Mouse (Mus musculus): ENCODE measurements around the gene Kcnq1. TPM values are rescaled to one million over a fixed set of nuclear protein-coding genes. Genes with fewer than 3 reads are reported as not detected.

Gene Kcnq1
- polyA plus RNA-seq, 1 experiment from 2014 or later, result 1.8 TPM

DNA sequence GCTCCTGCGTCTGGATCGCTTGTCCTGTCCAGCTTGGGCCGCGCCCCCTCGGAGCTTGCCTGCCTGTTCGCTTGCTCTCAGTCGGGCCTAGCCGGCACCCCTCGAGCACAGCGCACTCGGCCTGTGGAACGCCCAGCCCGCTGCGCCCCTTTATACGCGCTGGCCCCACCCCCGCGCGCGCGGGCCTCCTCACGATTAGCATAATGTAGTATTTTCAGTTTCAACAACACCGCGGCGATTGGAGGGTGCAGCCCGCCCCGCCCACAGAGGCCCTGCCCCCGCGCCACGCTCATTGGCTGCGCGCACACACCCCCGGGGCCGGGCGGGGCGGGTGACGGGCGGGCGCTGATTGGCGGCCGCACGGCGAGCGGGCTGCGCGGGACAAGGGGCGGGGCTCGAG lies 354.7 kb downstream of the Kcnq1 start, which contains the start of gene Cdkn1c:
Gene Cdkn1c (minus strand): TSS at position 177 of the 400 bp plus-strand sequence.
- WGBS, result 22% methylated on average over 46 of the region's 48 CpGs
- H3K27me3 ChIP-seq (replicated peaks), result no peaks in the 10 kb centered on the region
- peak within 1 kb of the TSS; percentile 52 for H3K4me2 ChIP-seq
- H3K27ac ChIP-seq, result peak within 1 kb of the TSS; percentile 64
- peak within 1 kb of the TSS; percentile 47 for H3K9ac ChIP-seq
- ATAC-seq (replicated peaks), result peak; percentile 84
- H3K9me3 ChIP-seq, result 0 out of 2 replicates have a peak, but pooled peaks cover 2% of the 10 kb centered on the region
- peaks cover 9% of the 10 kb centered on the region; the same call in 1 of the 2 replicates for H3K4me1 ChIP-seq
- peak within 1 kb of the TSS; percentile 51 for H3K4me3 ChIP-seq
- H3K36me3 ChIP-seq (replicated peaks), result no peaks in the 10 kb centered on the region

DNA sequence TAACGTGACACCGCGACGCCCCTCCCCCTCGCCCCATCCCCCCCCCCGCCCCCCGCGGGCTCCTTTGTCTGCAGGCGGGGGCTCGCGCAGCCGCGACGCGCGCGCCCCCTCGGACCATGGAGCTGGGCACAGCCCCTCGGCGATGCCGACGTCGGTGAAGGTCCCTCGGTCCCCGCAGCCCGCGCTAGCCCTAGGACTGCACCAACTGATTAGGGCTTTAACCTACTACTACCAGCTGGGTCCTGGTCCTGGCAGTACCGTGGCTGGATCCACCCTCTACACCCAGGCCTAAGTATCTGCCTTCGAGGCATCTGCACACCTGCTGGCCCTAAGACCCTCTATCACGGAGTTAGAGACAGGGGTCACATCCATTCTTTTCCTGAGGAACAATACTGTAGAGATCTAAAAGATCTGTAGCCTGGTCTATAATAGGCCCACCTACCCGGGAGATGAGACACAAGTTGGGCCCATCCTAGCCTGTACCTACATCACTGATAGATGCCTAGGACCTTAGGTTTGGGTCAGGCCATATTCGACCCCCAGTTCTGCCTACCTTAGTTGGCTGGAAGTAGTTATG lies 355.2 kb downstream of the Kcnq1 start:
- Histone ChIP-seq H3K4me2 (peak overlapping the region; percentile 52), H3K9ac (0 out of 2 replicates have a peak overlapping the region, but pooled peaks have one; percentile 14), H3K36me3 (replicated peaks) (no peaks in the 10 kb centered on the region), H3K4me1 (peaks cover 9% of the 10 kb centered on the region; the same call in 1 of the 2 replicates), H3K9me3 (0 out of 2 replicates have a peak, but pooled peaks cover 2% of the 10 kb centered on the region), H3K4me3 (peak overlapping the region; percentile 51), H3K27me3 (replicated peaks) (no peaks in the 10 kb centered on the region), H3K27ac (peak overlapping the region; percentile 52)
- 43% methylated on average over 20 of the region's 32 CpGs for WGBS
- ATAC-seq (replicated peaks), result peak; percentile 61

DNA sequence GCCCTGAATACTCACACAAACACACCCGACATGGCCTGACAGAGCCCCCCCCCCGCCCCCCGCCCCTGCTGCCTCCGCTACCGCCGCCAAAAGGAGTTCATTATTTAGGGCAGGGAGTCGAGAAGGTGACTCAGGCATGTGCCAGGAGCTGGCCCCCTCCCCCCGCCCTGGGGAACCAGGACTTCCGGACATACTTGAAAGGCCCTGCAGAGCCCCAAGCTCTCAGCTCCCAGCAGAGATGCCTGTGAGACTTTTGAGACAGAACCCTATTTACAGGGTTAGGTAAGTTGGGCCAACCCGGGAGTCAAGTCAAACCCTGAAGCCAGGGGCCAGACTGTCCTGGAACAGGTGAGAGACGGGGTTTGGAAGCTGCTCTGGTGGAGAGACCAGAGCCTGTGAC lies 355.8 kb downstream of the Kcnq1 start:
- Histone ChIP-seq H3K9ac (no peak overlapping the region), H3K4me2 (no peak overlapping the region), H3K36me3 (replicated peaks) (no peaks in the 10 kb centered on the region), H3K27ac (no peak overlapping the region), H3K4me1 (peaks cover 9% of the 10 kb centered on the region; the same call in 1 of the 2 replicates), H3K9me3 (0 out of 2 replicates have a peak, but pooled peaks cover 2% of the 10 kb centered on the region), H3K27me3 (replicated peaks) (no peaks in the 10 kb centered on the region), H3K4me3 (no peak overlapping the region)
- ATAC-seq (replicated peaks), result no peak
- WGBS, result 55% methylated on average over 11 of the region's 11 CpGs

DNA sequence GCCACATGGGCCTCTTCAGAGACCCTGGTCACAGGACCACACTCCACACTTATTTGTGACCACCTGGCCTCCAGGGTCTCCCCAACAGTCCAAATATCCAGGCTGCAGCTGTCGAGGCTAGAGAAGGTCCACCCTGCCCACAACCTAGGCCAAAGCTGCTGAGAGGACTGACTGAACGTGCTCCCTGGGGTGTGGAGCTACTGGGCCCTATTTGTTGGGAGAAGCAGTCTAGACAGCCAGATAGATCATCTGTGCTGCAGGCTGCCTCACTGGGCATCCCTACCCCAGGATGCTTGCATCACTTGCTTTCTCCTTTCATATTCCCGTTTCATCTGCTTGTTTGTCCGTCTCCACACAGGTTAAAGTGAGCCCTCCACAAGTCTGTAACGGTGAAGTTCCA lies 356.4 kb downstream of the Kcnq1 start:
- H3K4me1 ChIP-seq, result peaks cover 15% of the 10 kb centered on the region
- no peak overlapping the region for H3K4me3 ChIP-seq
- H3K9me3 ChIP-seq, result 0 out of 2 replicates have a peak, but pooled peaks cover 2% of the 10 kb centered on the region
- no peak for ATAC-seq (replicated peaks)
- H3K36me3 ChIP-seq (replicated peaks), result no peaks in the 10 kb centered on the region
- H3K27me3 ChIP-seq (replicated peaks), result no peaks in the 10 kb centered on the region
- no peak overlapping the region for H3K27ac ChIP-seq
- no peak overlapping the region for H3K4me2 ChIP-seq
- H3K9ac ChIP-seq, result no peak overlapping the region
- 80% methylated on average over 5 of the region's 5 CpGs for WGBS

DNA sequence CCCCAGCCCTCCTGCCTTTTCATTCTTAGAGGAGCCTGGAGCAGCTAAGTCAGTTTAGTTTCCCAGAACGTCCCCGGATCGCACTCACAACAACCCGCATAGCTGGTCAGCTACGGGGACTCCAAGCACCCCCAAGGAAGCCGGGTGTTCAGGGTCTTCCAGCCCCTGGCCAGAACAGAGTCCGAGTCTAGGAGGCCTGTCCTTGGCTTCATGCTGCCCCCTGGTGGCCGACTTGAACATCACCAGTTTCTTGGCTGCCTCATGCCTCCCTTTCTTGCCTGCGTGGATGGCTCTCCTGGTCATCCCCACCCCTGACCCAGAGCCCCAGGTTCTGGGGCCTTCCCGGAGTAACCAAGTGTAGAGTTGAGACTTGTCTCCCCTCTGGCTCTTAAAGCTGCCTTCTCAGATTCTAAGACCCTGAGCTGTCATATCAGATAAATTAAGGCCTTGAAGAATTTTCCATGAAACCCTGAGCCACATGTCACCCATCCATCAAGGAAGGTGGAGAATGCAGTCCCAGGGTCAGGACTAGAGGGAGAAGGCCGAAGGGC lies 357.8 kb downstream of the Kcnq1 start:
- Histone ChIP-seq H3K4me1 (peaks cover 20% of the 10 kb centered on the region), H3K9ac (no peak overlapping the region), H3K4me3 (no peak overlapping the region), H3K27ac (no peak overlapping the region), H3K27me3 (replicated peaks) (no peaks in the 10 kb centered on the region), H3K9me3 (0 out of 2 replicates have a peak, but pooled peaks cover 2% of the 10 kb centered on the region), H3K4me2 (no peak overlapping the region), H3K36me3 (replicated peaks) (no peaks in the 10 kb centered on the region)
- ATAC-seq (replicated peaks), result no peak
- WGBS, result 32% methylated on average over 11 of the region's 11 CpGs

DNA sequence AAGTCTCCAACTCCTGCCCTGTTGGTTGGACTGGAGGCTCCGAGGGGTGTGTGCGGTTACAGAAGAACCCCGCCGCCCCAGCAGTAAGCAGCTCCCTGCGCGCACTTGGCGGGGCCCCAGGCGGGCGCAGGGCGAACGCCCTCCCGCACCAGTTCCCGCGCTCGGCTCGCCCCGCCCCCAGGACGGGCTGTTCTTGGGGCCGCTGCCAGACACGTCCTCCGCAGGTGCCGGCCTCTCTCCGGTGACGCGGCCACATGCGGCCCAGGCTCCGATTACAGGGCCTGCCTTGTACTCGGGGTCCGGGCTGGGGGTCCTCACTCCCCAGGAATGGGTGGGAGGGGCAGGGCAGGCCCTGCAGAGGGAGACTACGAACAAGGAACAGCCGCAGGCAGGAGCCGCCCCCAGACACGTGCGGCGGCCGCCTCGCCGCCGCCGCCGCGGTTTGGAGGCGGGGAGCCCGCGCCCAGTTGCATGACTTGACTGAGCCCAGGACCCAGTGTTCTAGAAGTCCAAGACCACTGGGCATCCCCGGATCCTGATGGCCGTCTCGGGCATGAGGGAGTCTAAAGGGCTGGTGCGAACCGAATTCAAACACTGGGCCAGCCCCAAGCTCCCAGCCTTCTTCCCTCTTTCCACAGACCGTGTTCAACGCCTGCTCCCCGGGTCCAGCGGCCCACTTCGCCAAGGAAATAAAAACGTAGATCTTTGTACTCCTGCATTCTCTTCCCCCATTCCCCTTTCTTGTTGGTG lies 358.8 kb downstream of the Kcnq1 start:
- Histone ChIP-seq H3K4me1 (peaks cover 23% of the 10 kb centered on the region), H3K9me3 (0 out of 2 replicates have a peak, but pooled peaks cover 2% of the 10 kb centered on the region), H3K4me2 (peak overlapping the region; percentile 70), H3K27ac (no peak overlapping the region), H3K27me3 (replicated peaks) (no peaks in the 10 kb centered on the region), H3K4me3 (peak overlapping the region; percentile 35), H3K36me3 (replicated peaks) (no peaks in the 10 kb centered on the region), H3K9ac (peak overlapping the region; percentile 24)
- no peak for ATAC-seq (replicated peaks)
- 22% methylated on average over 56 of the region's 56 CpGs for WGBS

DNA sequence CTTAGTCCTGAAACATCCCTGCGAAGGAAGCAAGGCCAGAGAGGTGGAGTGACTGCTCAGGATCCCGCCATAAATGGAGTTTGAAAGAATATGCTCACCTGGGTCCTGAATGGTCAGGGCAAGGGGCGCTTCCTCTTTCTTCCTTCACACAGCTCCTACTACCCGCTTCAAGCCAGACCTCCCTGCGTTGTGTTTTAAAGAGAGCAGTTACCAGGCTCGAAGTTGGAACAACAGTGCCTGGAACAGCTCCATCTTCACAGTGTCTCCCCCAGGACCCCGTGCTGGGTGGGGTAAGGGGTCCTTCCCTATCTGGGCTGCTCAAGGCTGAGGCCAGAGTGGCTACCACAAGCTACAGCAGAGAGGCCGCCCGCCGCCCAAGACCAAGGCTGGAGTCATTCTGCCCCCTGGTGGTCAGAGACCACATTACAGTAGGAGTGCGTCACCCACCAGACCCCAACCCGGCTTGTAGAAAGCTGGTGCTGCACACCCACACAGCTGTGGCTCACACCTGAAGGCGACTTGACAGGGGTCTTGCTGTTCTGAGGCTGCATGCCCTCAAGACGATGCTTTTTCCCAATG lies 360.0 kb downstream of the Kcnq1 start:
- Histone ChIP-seq H3K9me3 (no peaks in the 10 kb centered on the region), H3K4me3 (no peak overlapping the region), H3K4me1 (peaks cover 23% of the 10 kb centered on the region), H3K27ac (no peak overlapping the region), H3K9ac (no peak overlapping the region), H3K27me3 (replicated peaks) (no peaks in the 10 kb centered on the region), H3K4me2 (no peak overlapping the region), H3K36me3 (replicated peaks) (no peaks in the 10 kb centered on the region)
- 31% methylated on average over 14 of the region's 14 CpGs for WGBS
- 0 out of 2 replicates have a peak, but pooled peaks have one; percentile 24 for ATAC-seq (replicated peaks)

DNA sequence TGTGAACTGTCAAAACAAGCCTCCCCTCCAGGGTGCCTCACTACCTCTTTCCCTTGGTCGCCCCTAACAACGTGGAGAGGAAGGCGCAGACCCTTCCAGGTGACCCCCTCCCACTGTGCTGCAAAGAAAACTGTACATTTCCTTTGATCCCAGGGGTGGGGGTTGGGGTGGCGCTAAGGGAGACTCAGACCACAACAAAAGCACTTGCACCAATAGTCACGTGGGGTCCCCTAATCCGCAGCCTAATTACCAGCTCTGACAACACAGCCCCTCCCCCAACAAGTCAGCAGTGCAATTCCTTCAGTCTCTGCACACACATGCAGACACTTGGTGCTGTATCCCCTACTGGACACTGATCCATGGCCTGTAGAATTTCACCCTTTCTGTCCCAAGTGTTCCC lies 361.6 kb downstream of the Kcnq1 start:
- WGBS, result 5% methylated on average over 6 of the region's 6 CpGs
- Histone ChIP-seq H3K27ac (no peak overlapping the region), H3K4me1 (peaks cover 23% of the 10 kb centered on the region), H3K27me3 (replicated peaks) (no peaks in the 10 kb centered on the region), H3K9ac (no peak overlapping the region), H3K36me3 (replicated peaks) (no peaks in the 10 kb centered on the region), H3K4me3 (no peak overlapping the region), H3K9me3 (no peaks in the 10 kb centered on the region), H3K4me2 (no peak overlapping the region)
- no peak for ATAC-seq (replicated peaks)

DNA sequence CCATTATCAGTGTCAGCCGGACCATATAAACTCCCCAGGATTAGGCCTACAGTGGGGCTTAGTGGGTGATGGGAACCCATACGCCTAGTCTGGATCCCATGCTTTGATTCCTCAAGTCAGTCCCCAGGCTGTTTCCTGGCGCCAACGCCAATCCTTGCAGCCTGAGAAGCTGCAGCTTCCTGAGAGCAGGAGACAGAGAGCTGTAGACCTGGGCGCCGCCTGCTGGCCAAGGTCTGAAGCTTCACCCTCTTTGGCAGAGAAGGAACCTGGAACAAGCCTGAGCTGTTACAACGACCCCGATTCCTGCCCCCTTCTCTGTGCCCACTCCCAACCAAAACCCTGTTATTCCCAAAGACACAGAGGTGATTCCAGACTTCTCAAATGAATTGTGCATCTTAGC lies 363.8 kb downstream of the Kcnq1 start:
- 0 out of 2 replicates have a peak, but pooled peaks have one; percentile 40 for ATAC-seq (replicated peaks)
- WGBS, result 17% methylated on average over 8 of the region's 8 CpGs
- H3K27ac ChIP-seq, result no peak overlapping the region
- no peak overlapping the region for H3K4me2 ChIP-seq
- H3K4me3 ChIP-seq, result no peak overlapping the region
- peaks cover 19% of the 10 kb centered on the region for H3K4me1 ChIP-seq
- H3K9ac ChIP-seq, result no peak overlapping the region
- H3K9me3 ChIP-seq, result no peaks in the 10 kb centered on the region
- no peaks in the 10 kb centered on the region for H3K36me3 ChIP-seq (replicated peaks)
- no peaks in the 10 kb centered on the region for H3K27me3 ChIP-seq (replicated peaks)

DNA sequence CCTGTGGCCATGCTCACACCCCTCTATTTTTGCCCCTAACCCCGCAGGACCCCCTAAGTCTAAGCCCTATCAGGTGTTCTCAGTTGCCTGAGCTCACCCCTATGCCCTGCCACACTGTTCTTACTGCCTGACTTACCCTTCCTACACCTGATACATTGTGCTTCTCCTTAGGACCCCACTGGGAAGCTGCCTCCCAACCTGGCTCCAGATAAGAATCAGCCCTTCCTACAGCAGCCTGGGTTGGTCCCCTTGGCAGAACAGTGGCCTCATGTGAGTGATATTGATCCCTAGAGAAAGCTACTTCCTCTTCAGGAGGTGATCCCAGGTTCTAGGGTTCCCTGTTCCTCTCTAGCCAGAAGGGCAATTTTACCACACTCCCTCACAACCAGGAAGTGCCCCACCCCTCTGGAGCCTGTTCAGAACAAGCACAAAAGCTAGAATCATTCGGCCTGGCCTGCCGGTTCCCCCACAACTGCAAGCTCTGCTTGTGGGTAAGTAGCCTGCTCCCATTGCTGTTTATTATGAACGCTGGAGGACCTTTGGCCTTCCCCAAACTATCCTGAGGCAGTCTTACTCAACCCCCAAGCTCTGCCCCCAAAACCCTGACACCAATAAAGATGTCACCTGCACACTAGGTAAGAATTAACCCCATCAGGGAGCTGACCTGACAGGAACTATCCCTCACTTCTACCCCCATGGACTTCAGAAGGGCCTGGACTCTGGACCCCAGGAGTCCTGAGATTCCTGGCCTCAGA lies 367.4 kb downstream of the Kcnq1 start, which contains the start of gene Slc22a18:
Gene Slc22a18 (plus strand): TSS at position 390 of the 755 bp plus-strand sequence.
- no peak within 1 kb of the TSS for H3K4me2 ChIP-seq
- H3K9me3 ChIP-seq, result no peaks in the 10 kb centered on the region
- no peak within 1 kb of the TSS for H3K27ac ChIP-seq
- no peaks in the 10 kb centered on the region for H3K36me3 ChIP-seq (replicated peaks)
- no peak within 1 kb of the TSS for H3K9ac ChIP-seq
- ATAC-seq (replicated peaks), result no peak
- 49% methylated on average over 4 of the region's 4 CpGs for WGBS
- H3K4me1 ChIP-seq, result peaks cover 4% of the 10 kb centered on the region; the same call in 1 of the 2 replicates
- H3K27me3 ChIP-seq (replicated peaks), result no peaks in the 10 kb centered on the region
- H3K4me3 ChIP-seq, result no peak within 1 kb of the TSS

DNA sequence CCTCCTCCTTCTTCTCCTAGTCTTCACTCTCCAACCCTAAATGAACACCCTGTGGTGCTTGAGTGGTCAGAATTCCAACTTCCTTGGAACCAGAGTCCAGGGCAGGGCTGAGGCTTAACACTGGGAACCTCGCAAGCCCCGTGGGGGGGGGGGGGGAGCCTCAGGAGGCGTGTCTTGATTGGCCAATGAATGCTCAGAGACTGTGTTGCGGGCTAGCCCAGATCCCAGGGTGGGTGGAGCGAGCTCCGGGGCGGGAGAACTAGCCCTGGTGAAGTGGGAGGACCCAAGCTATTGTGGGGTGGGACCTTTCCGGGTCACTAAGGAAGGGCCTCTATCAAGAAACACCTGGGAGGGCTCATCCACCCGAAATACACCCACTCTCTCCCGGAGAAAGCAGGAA lies 368.6 kb downstream of the Kcnq1 start:
- no peak for ATAC-seq (replicated peaks)
- Histone ChIP-seq H3K27ac (no peak overlapping the region), H3K9me3 (no peaks in the 10 kb centered on the region), H3K27me3 (replicated peaks) (no peaks in the 10 kb centered on the region), H3K4me2 (no peak overlapping the region), H3K36me3 (replicated peaks) (no peaks in the 10 kb centered on the region), H3K4me3 (no peak overlapping the region), H3K4me1 (peaks cover 1% of the 10 kb centered on the region; the same call in 1 of the 2 replicates), H3K9ac (no peak overlapping the region)
- 21% methylated on average over 10 of the region's 10 CpGs for WGBS
